Mouse (Mus musculus): ENCODE measurements at regions not wholly inside any gene's neighbourhood (a gene's known extent, or its start where the extent isn't known, plus 50 kb on each side); places are given as distances from the start of the nearest gene placed in this dataset.

- WGBS = 4% methylated on average over 13 of the region's 13 CpGs
- Histone ChIP-seq H3K4me3 (ENCODE audit: low read depth, low read length) (peak overlapping the region; percentile 44), H3K4me1 (replicated peaks; ENCODE audit: control insufficient read depth, insufficient read depth, low read length) (peaks cover 27% of the 10 kb centered on the region), H3K27ac (ENCODE audit: low read depth, low read length) (peak overlapping the region; percentile 65), H3K27me3 (replicated peaks; ENCODE audit: control insufficient read depth, insufficient read depth, low read length) (peaks cover 32% of the 10 kb centered on the region), H3K4me2 (peak overlapping the region; percentile 86), H3K9ac (ENCODE audit: low read depth, low read length) (peak overlapping the region; percentile 58), H3K9me3 (ENCODE audit: control insufficient read depth, low read length) (0 out of 2 replicates have a peak, but pooled peaks cover 2% of the 10 kb centered on the region), H3K36me3 (ENCODE audit: control insufficient read depth, insufficient read depth, low read length) (no peaks in the 10 kb centered on the region)
- peak; percentile 7; the same call in 1 of the 2 replicates for ATAC-seq (replicated peaks; ENCODE audit: low FRiP score)
- no peak for DNase-seq (ENCODE audit: low spot score)
Measured at GRCm38 (mm10) chr17:47974503-47974902, 50.1 kb upstream of the Foxp4 start.

Measured in liver, embryonic 11.5 days (tissue).